8 mouse cellular contexts compared by ENCODE assay signal in the genomic region with DNA sequence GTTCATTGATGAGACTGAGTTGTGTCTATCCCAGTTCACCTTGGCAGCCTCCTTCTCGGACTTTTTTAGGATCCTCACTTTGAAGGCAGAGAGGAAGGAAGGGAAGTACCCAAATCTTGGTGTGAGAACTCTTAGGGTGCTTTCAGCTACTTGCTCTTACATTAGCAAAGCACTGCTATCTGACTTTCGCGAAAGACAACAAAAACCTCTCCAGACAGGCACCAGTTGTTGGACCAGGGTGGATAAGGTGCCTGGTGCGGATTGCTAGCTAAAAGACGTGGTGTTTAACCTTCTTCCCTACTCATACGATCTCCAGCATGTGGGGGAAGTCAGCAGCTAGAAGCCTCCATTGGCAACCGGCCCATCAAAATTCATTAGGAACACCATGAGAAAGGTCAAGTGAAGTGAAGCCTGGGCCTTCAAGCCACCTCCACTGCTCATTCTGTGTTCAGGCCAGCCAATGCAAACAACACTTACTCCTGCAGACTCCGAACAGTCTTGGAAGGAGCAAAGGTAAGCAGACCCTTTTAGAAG.
DNase-seq lines count a peak whose midpoint lies in the region; ATAC-seq and TF ChIP-seq lines count a peak whose summit lies in the region.

No protein-coding gene starts in this region.

- H3K9me3 ChIP-seq in liver, embryonic 11.5 days (ENCODE audit: control insufficient read depth, low read length) = no peaks in the 10 kb centered on the region
- H3K9me3 ChIP-seq in intestine, embryonic 15.5 days = no peaks in the 10 kb centered on the region
- H3K9me3 ChIP-seq in liver, embryonic 15.5 days (replicated peaks) = no peaks in the 10 kb centered on the region

- TF ChIP-seq POLR2A in cortical plate, adult 2 months (IDR thresholded peaks at IDR 0.05; ENCODE audit: extremely low read depth, insufficient read depth, low read length) = no peak

- peaks cover 30% of the 10 kb centered on the region for H3K27me3 ChIP-seq in liver, embryonic 11.5 days (replicated peaks; ENCODE audit: control insufficient read depth, insufficient read depth, low read length)
- no peaks in the 10 kb centered on the region for H3K27me3 ChIP-seq in intestine, embryonic 15.5 days (replicated peaks)
- H3K27me3 ChIP-seq in liver, embryonic 15.5 days = peaks cover 38% of the 10 kb centered on the region

- H3K4me3 ChIP-seq in liver, embryonic 11.5 days (ENCODE audit: low read depth, low read length) = no peak overlapping the region; the same call in 1 of the 2 replicates
- H3K4me3 ChIP-seq in cortical plate, adult 2 months (ENCODE audit: insufficient read depth, low read length) = peak overlapping the region; percentile 89
- H3K4me3 ChIP-seq in intestine, embryonic 15.5 days (replicated peaks) = peak overlapping the region; percentile 71
- H3K4me3 ChIP-seq in liver, embryonic 15.5 days (replicated peaks) = no peak overlapping the region

- H3K4me2 ChIP-seq in liver, embryonic 11.5 days = peak overlapping the region; percentile 74
- peak overlapping the region; percentile 90 for H3K4me2 ChIP-seq in intestine, embryonic 15.5 days (replicated peaks)
- peak overlapping the region; percentile 64; the same call in 1 of the 2 replicates for H3K4me2 ChIP-seq in liver, embryonic 15.5 days

- H3K36me3 ChIP-seq in liver, embryonic 11.5 days (ENCODE audit: control insufficient read depth, insufficient read depth, low read length) = no peaks in the 10 kb centered on the region
- H3K36me3 ChIP-seq in intestine, embryonic 15.5 days = no peaks in the 10 kb centered on the region
- no peaks in the 10 kb centered on the region for H3K36me3 ChIP-seq in liver, embryonic 15.5 days (replicated peaks)

- DNase-seq in liver, embryonic 11.5 days (ENCODE audit: low spot score) = no peak
- DNase-seq in liver = no peak
- no peak for DNase-seq in spleen, postnatal 4 days (ENCODE audit: low spot score in 2 of 2)
- DNase-seq in layer of hippocampus, adult 11-12 months (ENCODE audit: low spot score) = no peak

- WGBS in liver, embryonic 11.5 days = 32% methylated on average over 8 of the region's 8 CpGs
- WGBS in intestine, embryonic 15.5 days = 53% methylated on average over 8 of the region's 8 CpGs
- WGBS in liver, embryonic 15.5 days (ENCODE audit: insufficient replicate concordance) = 30% methylated on average over 8 of the region's 8 CpGs

- H3K4me1 ChIP-seq in liver, embryonic 11.5 days (replicated peaks; ENCODE audit: control insufficient read depth, insufficient read depth, low read length) = no peaks in the 10 kb centered on the region
- H3K4me1 ChIP-seq in cortical plate, adult 2 months (ENCODE audit: control insufficient read depth, insufficient read depth, low read length) = peaks cover 3% of the 10 kb centered on the region; the same call in 1 of the 2 replicates
- no peaks in the 10 kb centered on the region for H3K4me1 ChIP-seq in intestine, embryonic 15.5 days (replicated peaks)
- no peaks in the 10 kb centered on the region for H3K4me1 ChIP-seq in liver, embryonic 15.5 days (replicated peaks)

- no peak overlapping the region for H3K9ac ChIP-seq in liver, embryonic 11.5 days (ENCODE audit: low read depth, low read length)
- H3K9ac ChIP-seq in intestine, embryonic 15.5 days = peak overlapping the region; percentile 85; the same call in 1 of the 2 replicates
- H3K9ac ChIP-seq in liver, embryonic 15.5 days = no peak overlapping the region

- no peak overlapping the region for H3K27ac ChIP-seq in liver, embryonic 11.5 days (ENCODE audit: low read depth, low read length)
- H3K27ac ChIP-seq in cortical plate, adult 2 months (ENCODE audit: insufficient read depth, low read length) = no peak overlapping the region
- no peak overlapping the region for H3K27ac ChIP-seq in intestine, embryonic 15.5 days
- H3K27ac ChIP-seq in liver, embryonic 15.5 days (replicated peaks) = no peak overlapping the region

- no peak for ATAC-seq in liver, embryonic 11.5 days (replicated peaks; ENCODE audit: low FRiP score)
- no peak for ATAC-seq in intestine, embryonic 15.5 days
- ATAC-seq in liver, embryonic 15.5 days (ENCODE audit: insufficient read depth) = no peak
- ATAC-seq in inflammation-experienced regulatory T-cells, adult 6 months = no peak

- TF ChIP-seq CTCF in cortical plate, adult 2 months (IDR thresholded peaks at IDR 0.05; ENCODE audit: extremely low read depth, insufficient read depth, low read length) = no peak

Comparison
In these comparisons a context has a peak if more than half of its experiments do, and no peak if none do; other contexts are left out.
1. H3K4me3 ChIP-seq: peak in cortical plate, adult 2 months (single experiment) and intestine, embryonic 15.5 days (single experiment); none in liver, embryonic 11.5 days (single experiment) and liver, embryonic 15.5 days (single experiment).
2. Peak in every context shown above with its lines, with median percentiles within 50 percentile points of each other: H3K4me2 ChIP-seq.